Mouse (Mus musculus) layer of hippocampus, adult 9-11 months (tissue): ENCODE measurements around the gene Ralgps1.

Source experiments
- DNase-seq: peaks from one replicate; pipeline ENCODE4 v3.0.0; 2022

Ralgps1 gene

GRCm38 (mm10) chr2:33272665-33273439 is 98.4 kb downstream of the Ralgps1 start:
- DNase-seq = no peak

DNA sequence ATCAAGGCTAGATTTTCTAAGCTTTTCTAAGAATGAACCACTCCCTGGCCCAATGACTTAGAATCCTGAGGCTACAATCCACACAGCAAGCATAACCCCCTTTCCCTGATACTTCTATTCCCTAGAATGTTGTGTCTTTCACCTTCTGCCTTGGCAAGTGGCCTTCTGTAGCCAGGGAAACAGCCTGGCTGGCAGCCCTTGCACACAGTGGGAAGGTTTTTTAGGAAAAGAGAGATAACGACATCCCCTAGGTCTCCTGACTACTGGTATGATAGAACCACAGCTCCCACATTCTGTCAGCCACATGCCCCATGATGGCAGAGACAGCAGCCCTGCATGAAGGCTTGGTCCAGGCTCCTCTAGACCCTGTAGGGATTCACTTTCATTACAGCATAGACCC is 99.8 kb downstream of the Ralgps1 start:
- DNase-seq = no peak

DNA sequence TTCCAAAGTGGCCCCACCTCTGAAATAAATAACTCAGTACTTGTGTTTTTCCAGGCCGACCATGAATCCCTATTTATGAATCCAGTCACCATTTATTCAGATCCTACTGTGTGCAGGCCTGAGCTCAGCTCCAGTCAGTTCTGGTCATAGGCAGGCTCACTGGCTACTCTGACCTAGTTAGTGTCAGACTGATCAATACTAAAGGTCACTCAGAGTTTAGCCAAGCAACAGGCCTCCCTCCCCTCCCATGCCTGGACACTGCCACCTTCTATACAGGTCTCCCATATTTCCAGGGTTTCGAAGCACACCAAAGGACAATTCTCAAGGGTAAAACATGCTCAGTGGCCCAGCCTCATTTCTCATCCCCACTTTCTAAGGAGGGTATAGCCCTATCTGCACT is 100.7 kb downstream of the Ralgps1 start:
- no peak for DNase-seq

- no peak for DNase-seq
Measured at GRCm38 (mm10) chr2:33269132-33269493, 102.2 kb downstream of the Ralgps1 start.

DNA sequence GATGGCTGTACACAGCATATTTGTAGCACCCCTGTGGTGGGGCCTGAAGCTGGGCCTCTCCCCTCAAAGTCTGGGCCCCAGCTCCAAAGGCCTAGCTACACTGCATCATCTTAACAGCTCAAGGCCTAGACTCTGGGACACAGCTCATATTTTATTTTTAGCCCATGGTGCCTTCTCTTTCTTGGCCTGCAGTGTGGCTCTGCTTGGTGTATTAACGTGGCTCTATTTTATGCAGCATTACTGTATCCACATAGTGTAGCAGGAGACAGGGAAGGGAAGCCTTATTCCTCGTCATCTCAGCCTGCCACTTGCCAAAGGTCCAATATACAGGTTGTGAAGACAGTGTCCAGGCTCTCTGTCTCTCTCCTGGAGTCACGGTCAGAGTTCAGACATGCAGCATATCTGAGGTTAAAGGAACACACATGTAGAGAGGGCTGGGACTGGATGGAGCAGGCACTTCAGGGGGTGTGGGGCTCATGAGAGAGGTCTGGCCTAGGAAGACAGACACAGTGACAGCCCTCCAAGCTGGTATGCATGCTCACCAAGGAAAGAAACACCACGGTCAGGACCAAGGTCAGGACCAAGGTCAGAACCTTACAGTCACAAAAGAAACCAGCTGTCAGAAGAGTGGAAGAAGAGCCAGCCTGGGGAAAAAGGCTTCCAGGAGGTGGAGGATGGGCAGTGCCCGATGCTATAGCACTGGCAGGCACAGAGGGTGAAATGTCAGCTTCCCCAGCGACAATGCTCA is 102.7 kb downstream of the Ralgps1 start:
- DNase-seq = no peak

DNA sequence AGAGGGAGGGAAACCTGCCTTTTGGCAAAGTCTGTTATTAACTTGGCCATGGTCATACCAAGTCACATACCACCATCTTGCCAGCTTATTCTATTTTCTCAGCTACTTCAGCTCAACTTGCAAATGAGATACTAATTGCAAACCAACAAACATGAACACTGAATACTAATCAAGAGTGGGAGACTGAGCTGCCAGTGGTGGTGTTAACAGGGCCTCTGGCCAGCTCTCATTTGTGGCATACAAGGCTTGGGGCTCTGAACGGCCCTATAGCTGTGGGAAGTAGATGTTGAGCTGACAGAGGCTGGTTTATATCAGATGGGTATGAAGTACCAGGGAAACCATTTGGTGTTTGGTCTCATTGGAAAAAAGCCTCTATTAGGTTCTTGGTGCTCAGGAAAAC is 104.2 kb downstream of the Ralgps1 start:
- no peak for DNase-seq

GRCm38 (mm10) chr2:33265793-33266192 is 105.5 kb downstream of the Ralgps1 start:
- DNase-seq = no peak

- no peak for DNase-seq
Measured at GRCm38 (mm10) chr2:33261475-33261874, 109.8 kb downstream of the Ralgps1 start.

DNA sequence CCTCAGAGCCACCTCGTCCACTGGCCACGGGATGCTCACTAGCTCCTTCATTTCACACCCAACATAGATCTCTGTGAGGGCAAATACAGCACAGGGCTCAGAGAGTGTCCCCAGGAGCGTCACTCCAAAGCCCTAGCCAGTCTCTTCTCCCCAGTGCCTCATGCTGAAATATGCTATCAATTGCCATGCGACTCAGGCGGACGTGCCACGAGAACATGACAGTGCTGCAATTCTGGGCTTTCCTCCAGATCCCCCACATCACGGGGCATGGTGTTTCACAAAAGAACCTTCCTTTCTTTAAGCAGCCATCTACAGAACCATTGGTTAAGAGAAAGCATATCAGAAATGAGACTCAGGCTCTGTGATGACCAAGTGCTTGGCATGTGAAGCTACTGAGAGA is 110.5 kb downstream of the Ralgps1 start:
- peak; percentile 73 for DNase-seq

DNA sequence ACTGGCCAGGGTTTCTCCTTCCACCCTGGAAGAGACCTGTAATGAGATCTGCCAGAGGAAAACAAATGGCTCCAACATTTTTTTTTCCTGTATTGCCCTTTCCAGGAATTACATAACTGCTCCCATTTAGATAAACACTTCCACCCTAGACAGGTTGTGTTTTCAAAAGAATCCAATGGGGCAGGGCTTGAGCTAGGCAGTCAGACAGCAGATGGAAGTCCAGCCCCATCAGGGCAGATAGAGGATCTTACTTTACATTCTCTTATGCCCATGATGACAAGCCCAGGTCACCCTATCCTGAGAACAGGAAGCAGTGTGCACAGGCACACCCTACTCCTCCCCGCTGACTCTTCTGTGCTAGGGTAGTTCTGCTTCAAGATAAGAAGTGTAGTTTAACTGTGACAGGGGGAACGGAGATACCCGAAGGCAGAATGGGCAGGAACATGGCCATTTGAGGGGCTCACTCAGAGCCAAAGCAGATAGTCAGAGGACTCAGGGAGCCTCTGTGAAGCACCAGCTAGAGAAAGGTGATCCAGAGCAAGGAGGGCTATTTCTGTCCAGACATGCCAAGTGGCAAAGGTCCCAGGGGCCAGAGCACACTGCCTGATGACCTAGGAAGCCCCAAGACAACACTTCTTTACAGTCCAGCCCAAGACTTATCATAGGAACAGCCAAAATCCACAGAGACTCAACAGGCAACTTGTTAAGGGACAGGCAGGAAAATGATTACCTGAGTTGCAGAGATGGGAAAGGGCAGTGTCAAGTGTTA is 114.3 kb downstream of the Ralgps1 start:
- no peak for DNase-seq

GRCm38 (mm10) chr2:33254318-33254985 is 116.8 kb downstream of the Ralgps1 start:
- no peak for DNase-seq

DNA sequence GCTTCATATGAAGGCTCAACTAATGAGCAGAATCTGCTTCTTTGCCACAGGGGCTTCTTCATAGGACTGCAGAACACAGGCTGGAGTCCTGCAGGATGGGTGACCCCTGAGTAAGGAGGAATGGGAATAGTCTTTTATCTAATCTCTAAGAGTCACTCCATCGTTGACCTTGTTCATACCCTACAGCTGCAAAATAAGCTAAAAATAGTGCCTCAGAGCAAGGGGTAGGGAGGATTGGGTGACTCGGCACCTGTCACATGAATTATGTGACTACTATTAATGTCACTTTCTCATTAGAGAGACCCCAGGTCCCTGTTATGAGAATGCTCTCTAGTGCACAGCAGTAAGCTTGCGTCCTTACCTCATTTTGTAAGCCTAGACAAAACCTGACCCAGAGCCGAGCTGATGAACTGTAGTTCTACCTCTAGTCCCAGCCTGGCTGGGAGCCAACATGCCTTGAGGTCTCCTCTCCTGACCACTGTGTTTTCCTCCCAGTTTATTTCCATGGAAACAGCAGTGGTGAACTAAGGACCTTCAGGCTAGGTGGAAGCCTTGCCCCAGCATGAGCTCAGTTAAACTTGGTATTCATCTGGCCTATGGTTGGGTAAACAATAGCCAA is 117.6 kb downstream of the Ralgps1 start:
- DNase-seq = no peak

- no peak for DNase-seq
Measured at GRCm38 (mm10) chr2:33252751-33253150, 118.5 kb downstream of the Ralgps1 start.

- DNase-seq = no peak
Measured at GRCm38 (mm10) chr2:33249922-33250633, 121.2 kb downstream of the Ralgps1 start.

GRCm38 (mm10) chr2:33248549-33248948 is 122.7 kb downstream of the Ralgps1 start:
- DNase-seq = no peak

DNA sequence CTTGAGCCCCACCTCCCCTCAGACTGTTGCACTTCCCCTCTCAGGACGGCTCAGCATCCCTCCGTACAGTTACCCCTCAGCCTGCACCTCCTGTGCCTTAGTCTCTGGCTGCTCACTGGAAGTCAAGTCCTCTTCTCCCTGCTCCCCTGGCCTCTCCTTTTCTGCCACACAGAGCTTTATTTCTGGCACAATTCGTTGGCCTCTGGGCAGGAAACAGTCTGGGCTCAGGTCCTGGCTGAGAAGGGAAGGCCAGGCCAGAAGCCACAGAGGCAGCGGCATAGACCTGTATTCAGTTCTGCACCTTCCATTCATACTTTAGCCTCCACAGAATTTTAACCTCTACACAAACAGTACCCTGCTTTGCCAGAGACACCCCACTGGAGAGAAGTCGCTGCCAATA is 124.4 kb downstream of the Ralgps1 start:
- DNase-seq = no peak

- no peak for DNase-seq
Measured at GRCm38 (mm10) chr2:33245350-33245749, 125.9 kb downstream of the Ralgps1 start.

DNA sequence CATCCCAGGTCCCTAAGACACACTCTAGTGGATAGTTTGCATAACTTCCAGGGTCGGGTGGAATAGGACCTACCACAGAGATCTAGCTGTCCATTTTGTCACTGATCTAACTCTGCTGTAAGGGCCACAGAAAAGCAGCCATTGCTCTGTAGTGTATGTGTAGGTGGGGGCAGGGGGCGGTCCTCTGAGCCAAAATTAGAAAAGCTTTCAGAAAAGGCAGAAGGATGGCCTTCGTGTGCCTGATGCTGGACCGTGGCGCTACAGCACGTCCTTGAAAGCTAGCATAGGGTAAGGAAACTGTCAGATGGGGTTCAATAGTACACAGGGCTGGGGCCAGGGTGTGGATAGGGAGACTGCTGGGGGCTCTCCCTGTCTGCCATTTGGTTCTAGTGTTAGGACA is 126.4 kb downstream of the Ralgps1 start:
- DNase-seq = no peak

GRCm38 (mm10) chr2:33237581-33237980 is 133.7 kb downstream of the Ralgps1 start:
- no peak for DNase-seq

- peak; percentile 34 for DNase-seq
Measured at GRCm38 (mm10) chr2:33234848-33235247, 136.4 kb downstream of the Ralgps1 start.

DNA sequence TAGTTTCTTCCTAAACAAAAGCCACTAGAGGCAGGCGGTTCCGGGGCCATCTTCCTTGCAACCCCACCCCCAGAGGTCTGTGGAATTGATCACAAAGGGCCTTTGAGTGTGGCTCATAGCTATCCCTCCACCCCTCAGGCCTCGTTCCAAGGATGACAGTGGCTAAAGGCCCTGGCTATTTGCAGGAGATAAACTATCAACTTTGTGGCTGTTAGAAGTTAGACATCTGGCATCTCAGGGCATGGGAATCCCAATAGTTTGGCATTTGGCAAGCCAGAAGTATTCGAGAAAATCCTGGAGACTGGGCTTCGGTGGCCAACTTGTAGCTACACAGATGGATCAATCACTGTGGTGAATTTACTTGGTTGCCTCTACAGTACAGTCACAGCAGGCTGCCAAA is 137.4 kb downstream of the Ralgps1 start:
- DNase-seq = peak; percentile 52
